Mouse (Mus musculus) neural tube, embryonic 15.5 days (tissue): ENCODE measurements around the gene Rpgrip1l. TPM values are rescaled to one million over a fixed set of nuclear protein-coding genes. Genes with fewer than 3 reads are reported as not detected.

Experiments used
- ATAC-seq: fragments of 200-750 bp; cut with Nextera tagmentation; 2 replicates; pipeline ENCODE4 v1.8.0; 2017; ENCODE audit warnings: mild to moderate bottlenecking, moderate TSS enrichment, moderate library complexity; ENCODE audit not compliant: low FRiP score
- H3K27ac ChIP-seq: fragments of 300-500 bp; sonication (generic); replicated peaks from 2 replicates; pipeline ENCODE4 v1.5.1; 2015; ENCODE audit warnings: mild to moderate bottlenecking, inconsistent platforms
- H3K27me3 ChIP-seq: fragments of 300-500 bp; sonication (generic); replicated peaks from 2 replicates; pipeline ENCODE4 v1.6.1; 2015; ENCODE audit warnings: inconsistent platforms
- H3K36me3 ChIP-seq: fragments of 300-500 bp; sonication (generic); 2 replicates; pipeline ENCODE4 v1.6.1; 2015; ENCODE audit warnings: inconsistent platforms
- H3K4me1 ChIP-seq: fragments of 300-500 bp; sonication (generic); 2 replicates; pipeline ENCODE4 v1.6.1; 2015; ENCODE audit warnings: inconsistent platforms
- H3K4me2 ChIP-seq: fragments of 300-500 bp; sonication (generic); 2 replicates; pipeline ENCODE4 v1.6.1; 2015; ENCODE audit warnings: inconsistent platforms, mild to moderate bottlenecking, moderate library complexity
- H3K4me3 ChIP-seq: fragments of 300-500 bp; sonication (generic); replicated peaks from 2 replicates; pipeline ENCODE4 v1.5.1; 2015; ENCODE audit warnings: mild to moderate bottlenecking, inconsistent platforms
- H3K9ac ChIP-seq: fragments of 300-500 bp; sonication (generic); replicated peaks from 2 replicates; pipeline ENCODE4 v1.6.1; 2015; ENCODE audit warnings: mild to moderate bottlenecking, inconsistent platforms
- H3K9me3 ChIP-seq: fragments of 300-500 bp; sonication (generic); replicated peaks from 2 replicates; pipeline ENCODE4 v1.6.1; 2016; ENCODE audit warnings: inconsistent platforms
- WGBS: fragments of 180-500 bp; shearing (Covaris S2); methylation state at CpG from one replicate; pipeline ENCODE4 v1.1.7; 2015; ENCODE audit warnings: mixed read lengths; 5-methylcytosine and 5-hydroxymethylcytosine counted together
- polyA plus RNA-seq: library from polyadenylated mRNA; unstranded; fragments of >200 nt; fragmentation: Nextera tagmentation; extraction: Ambion mirVana; gene quantifications from 2 replicates; pipeline ENCODE4 v1.2.1, GENCODE M21; 2015

Gene Rpgrip1l
- polyA plus RNA-seq, 1 experiment from 2014 or later: 10.5 TPM

DNA sequence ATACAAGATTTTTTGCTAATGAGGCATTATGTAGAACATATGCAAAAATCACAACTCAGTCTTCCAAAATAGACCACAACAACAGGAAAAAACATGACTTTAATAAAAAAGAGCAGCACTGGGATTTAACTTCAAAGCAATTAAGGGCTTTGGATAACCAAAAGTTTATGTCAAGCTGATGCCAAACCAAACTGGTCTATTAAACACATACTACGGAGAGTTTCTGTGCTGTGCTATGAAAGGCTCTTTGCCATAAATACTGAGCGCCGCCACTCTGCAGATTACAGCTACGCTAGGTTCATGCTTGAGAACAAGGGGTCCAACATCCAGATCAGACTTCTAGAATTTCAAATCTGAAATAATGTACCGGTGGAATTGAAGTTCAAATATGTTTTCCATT, 17.3 kb downstream of the Rpgrip1l start:
- H3K4me1 ChIP-seq: no peaks in the 10 kb centered on the region
- no peak overlapping the region for H3K27ac ChIP-seq
- no peak overlapping the region for H3K4me2 ChIP-seq
- H3K36me3 ChIP-seq: peaks cover 17% of the 10 kb centered on the region
- no peak overlapping the region for H3K4me3 ChIP-seq
- no peaks in the 10 kb centered on the region for H3K9me3 ChIP-seq
- H3K27me3 ChIP-seq: no peaks in the 10 kb centered on the region
- no peak for ATAC-seq
- WGBS: 85% methylated on average over 5 of the region's 5 CpGs
- H3K9ac ChIP-seq: no peak overlapping the region

DNA sequence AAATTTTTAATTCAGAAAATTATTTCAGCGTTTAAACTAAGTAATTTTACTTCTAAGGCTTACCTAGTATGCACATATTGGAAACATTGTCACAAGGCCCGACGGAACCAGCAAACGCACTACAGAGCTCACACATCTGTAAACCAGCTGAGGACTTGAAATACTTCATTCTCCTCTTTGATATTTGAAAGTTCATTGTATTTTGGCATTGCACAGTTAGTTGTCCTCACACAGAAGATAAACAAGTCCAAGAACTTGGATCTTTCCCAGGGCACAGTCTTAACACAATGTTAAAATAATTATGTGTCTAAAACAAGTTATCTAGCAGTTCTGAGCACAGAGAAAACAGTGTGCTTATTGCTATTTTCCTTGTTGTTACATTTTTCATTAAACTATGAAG, 22.5 kb downstream of the Rpgrip1l start:
- H3K36me3 ChIP-seq: no peaks in the 10 kb centered on the region
- no peak for ATAC-seq
- no peaks in the 10 kb centered on the region for H3K9me3 ChIP-seq
- H3K9ac ChIP-seq: no peak overlapping the region
- H3K4me2 ChIP-seq: no peak overlapping the region
- no peak overlapping the region for H3K4me3 ChIP-seq
- no peaks in the 10 kb centered on the region for H3K4me1 ChIP-seq
- H3K27ac ChIP-seq: no peak overlapping the region
- WGBS: 87% methylated on average over 4 of the region's 4 CpGs
- H3K27me3 ChIP-seq: no peaks in the 10 kb centered on the region

DNA sequence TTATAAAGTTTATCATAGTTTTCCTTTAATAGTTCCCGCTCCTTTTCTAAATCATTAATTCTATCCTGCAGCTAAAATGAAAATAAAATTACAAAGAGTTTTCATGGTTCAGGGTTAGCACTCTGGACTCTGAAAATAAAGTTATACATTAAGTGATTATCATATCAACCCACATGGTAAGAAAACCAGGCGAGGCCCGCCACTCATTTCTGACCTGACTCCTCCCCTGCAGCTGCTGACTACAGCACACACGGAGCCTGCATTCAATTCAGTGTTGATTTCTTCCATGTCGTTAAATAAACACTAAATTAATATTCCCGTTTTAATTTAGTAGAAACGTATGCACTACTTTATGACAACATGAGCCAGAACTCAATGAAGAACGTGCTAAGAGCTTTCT, 26.8 kb downstream of the Rpgrip1l start:
- H3K27me3 ChIP-seq: no peaks in the 10 kb centered on the region
- H3K4me2 ChIP-seq: no peak overlapping the region
- ATAC-seq: no peak
- no peaks in the 10 kb centered on the region for H3K4me1 ChIP-seq
- no peaks in the 10 kb centered on the region for H3K9me3 ChIP-seq
- no peaks in the 10 kb centered on the region for H3K36me3 ChIP-seq
- H3K9ac ChIP-seq: no peak overlapping the region
- H3K27ac ChIP-seq: no peak overlapping the region
- H3K4me3 ChIP-seq: no peak overlapping the region
- WGBS: 72% methylated on average over 8 of the region's 8 CpGs

DNA sequence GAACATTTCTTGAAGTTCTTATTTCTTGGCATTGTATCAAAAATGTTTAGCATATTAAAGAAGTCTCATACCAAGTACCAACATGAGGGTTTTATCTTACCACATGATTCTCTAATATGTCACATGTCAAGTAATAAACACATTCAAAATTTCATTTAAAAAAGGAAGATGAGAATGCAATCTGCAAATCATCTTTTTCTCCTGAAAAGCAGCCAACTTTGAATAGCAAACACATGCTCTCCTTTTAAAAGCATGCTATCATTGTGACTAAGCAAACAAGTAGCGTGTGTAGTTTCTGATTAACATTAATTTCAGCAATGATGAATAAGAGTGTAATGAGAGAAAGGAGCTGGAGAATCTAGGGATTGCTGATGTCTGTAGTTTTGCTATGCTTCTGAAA, 29.2 kb downstream of the Rpgrip1l start:
- Histone ChIP-seq H3K27ac (no peak overlapping the region), H3K36me3 (no peaks in the 10 kb centered on the region), H3K27me3 (no peaks in the 10 kb centered on the region), H3K4me1 (no peaks in the 10 kb centered on the region), H3K4me3 (no peak overlapping the region), H3K4me2 (no peak overlapping the region), H3K9ac (no peak overlapping the region), H3K9me3 (no peaks in the 10 kb centered on the region)
- 86% methylated on average over 1 of the region's 1 CpGs for WGBS
- no peak for ATAC-seq

DNA sequence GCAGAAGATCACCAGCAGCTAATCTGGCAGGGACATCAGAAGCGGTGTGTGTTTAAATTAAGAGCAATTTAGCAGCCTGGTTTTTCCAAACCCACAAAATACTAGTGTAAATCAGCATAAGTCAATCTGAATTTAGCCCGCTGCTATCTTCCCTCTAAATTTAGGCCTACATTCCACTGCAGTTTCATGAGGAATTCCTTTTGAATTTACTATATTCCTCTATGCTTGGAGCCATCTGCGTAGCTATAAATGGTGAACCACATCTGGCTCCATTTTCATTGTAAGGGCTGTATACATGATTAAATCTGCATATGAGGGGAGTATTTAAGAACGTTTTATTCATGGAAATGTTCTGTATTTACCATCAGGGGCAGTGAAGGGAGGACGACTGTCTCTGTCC, 30.4 kb downstream of the Rpgrip1l start:
- Histone ChIP-seq H3K9ac (no peak overlapping the region), H3K4me3 (no peak overlapping the region)
- WGBS: 55% methylated on average over 5 of the region's 5 CpGs

DNA sequence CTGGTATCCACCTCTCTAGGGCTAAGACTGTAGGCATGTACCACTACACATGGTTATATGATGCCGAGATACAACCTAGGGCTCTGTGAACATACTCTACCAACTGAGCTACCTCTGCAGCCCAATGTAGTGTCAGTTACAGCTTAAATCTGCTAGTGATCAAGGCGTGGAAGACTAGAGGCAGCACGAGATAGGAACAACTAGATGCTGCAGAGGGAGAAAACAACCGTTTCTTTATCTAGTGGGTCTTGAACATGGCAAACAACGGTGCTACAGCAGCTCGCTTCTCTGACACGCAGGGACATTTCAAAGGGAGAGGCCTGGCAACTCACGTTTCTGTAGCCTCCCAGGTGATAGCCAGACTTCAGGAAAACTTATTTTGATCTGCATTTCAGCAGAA, 31.5 kb downstream of the Rpgrip1l start:
- 90% methylated on average over 8 of the region's 8 CpGs for WGBS

More for the DNA sequence above, 30.4 kb downstream of the Rpgrip1l start:
- Histone ChIP-seq H3K4me2 (no peak overlapping the region), H3K9me3 (no peaks in the 10 kb centered on the region), H3K4me1 (no peaks in the 10 kb centered on the region), H3K27ac (no peak overlapping the region), H3K36me3 (no peaks in the 10 kb centered on the region), H3K27me3 (no peaks in the 10 kb centered on the region)
- ATAC-seq: no peak

DNA sequence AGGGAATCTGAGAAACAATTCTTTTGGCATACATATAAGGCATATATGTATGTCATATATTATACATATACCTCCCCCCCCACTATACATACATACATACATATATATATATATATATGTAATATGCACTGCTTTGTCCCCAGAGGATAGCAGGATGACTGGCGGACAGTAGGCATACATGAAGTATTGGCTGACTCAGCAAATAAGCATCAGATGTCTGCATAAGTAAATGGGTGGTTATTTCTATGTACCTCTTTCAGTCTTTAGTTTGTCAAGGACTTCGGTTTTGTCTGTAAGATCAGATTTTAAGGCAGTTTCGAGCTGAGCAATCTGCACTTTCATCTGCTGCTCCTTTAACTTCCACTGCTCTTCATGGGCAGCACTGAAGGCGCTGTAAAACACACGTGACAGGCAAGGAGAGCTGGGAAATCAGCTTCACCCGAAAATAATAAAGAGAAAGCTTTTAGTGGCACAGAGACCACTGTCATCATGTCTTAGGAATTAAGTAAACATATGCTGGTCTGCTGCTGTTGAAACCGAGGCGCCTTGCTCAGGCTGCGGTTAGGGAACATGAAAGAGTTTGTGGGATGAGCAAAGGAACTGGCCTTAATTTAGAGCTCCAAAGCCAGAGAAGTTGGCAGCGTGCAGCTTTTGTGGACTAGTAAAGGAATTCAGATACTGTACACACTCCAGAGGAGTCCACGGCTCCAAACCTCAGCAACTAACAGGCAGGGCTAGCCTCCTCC, 32.4 kb downstream of the Rpgrip1l start:
- H3K4me3 ChIP-seq: no peak overlapping the region
- ATAC-seq: no peak
- H3K9ac ChIP-seq: no peak overlapping the region
- H3K27me3 ChIP-seq: no peaks in the 10 kb centered on the region
- H3K36me3 ChIP-seq: no peaks in the 10 kb centered on the region
- no peaks in the 10 kb centered on the region for H3K9me3 ChIP-seq
- no peak overlapping the region for H3K27ac ChIP-seq
- H3K4me2 ChIP-seq: no peak overlapping the region
- H3K4me1 ChIP-seq: no peaks in the 10 kb centered on the region
- 83% methylated on average over 11 of the region's 11 CpGs for WGBS

More for the DNA sequence above, 31.5 kb downstream of the Rpgrip1l start:
- Histone ChIP-seq H3K27ac (no peak overlapping the region), H3K27me3 (no peaks in the 10 kb centered on the region), H3K4me1 (no peaks in the 10 kb centered on the region), H3K9ac (no peak overlapping the region), H3K36me3 (no peaks in the 10 kb centered on the region), H3K4me2 (no peak overlapping the region), H3K4me3 (no peak overlapping the region), H3K9me3 (no peaks in the 10 kb centered on the region)
- ATAC-seq: no peak

DNA sequence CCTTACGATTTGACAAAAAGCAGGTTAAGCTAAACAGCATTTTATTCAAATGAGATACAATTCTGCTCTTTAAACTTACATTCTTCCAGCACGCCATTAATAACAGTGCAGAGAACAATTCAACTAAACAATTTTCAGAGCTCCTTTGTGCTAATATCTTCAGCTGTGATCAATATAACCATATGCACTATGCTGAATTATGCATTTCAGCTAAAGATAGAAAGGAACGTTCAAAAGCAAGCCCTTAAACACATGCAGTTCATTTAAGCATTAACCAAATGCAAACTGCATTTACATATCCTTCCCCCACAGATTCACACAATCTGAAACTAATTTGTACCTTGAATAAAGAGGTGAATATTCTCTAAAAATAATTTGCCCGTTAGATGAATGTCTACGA, 35.0 kb downstream of the Rpgrip1l start:
- 86% methylated on average over 5 of the region's 5 CpGs for WGBS
- H3K4me2 ChIP-seq: no peak overlapping the region
- no peaks in the 10 kb centered on the region for H3K9me3 ChIP-seq
- H3K27ac ChIP-seq: no peak overlapping the region
- no peaks in the 10 kb centered on the region for H3K4me1 ChIP-seq
- H3K9ac ChIP-seq: no peak overlapping the region
- H3K36me3 ChIP-seq: peaks cover 6% of the 10 kb centered on the region; the same call in 1 of the 2 replicates
- H3K4me3 ChIP-seq: no peak overlapping the region
- ATAC-seq: no peak
- no peaks in the 10 kb centered on the region for H3K27me3 ChIP-seq

DNA sequence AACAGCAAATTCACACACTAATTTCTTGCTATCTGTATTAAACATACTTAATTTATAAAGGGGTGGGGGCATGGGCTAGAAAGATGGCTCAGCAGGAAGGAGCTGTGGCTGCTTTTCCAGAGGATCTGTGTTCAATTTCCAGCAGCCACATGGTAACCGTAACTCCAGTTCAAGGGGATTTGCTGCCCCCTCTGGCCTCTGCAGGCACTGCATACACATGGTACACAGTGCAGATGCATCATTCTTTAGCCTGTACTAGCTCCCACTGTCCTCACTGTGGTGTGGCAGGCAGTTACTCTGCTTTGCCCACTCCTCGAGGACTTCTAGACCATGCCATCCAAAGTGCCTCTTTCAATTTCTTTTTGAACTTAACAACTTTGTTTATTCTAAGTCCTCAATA, 36.7 kb downstream of the Rpgrip1l start:
- Histone ChIP-seq H3K4me2 (no peak overlapping the region), H3K4me3 (no peak overlapping the region), H3K9me3 (no peaks in the 10 kb centered on the region), H3K9ac (no peak overlapping the region), H3K4me1 (no peaks in the 10 kb centered on the region), H3K27ac (no peak overlapping the region), H3K27me3 (no peaks in the 10 kb centered on the region), H3K36me3 (peaks cover 12% of the 10 kb centered on the region)
- ATAC-seq: no peak
- WGBS: 98% methylated on average over 2 of the region's 2 CpGs

DNA sequence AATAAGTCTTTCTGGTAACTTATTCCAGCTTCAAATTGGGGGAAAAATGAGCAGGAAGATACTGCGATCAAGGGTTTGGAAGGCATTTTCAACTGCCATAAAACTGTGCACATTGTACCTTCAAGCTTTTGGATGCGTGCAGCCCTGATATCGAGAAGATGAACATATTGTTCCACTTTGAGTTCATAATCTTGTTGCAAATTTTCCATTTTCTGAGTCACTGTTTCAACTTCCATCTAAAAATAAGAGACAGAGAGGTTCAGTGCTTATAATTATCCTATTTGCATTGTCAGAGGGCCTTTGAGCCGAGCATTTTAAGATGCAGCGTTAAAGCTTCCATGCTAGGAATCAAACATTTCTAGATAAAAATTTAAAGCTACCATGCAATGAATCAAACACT, 39.6 kb downstream of the Rpgrip1l start:
- WGBS: 94% methylated on average over 5 of the region's 5 CpGs
- Histone ChIP-seq H3K4me2 (no peak overlapping the region), H3K36me3 (peaks cover 15% of the 10 kb centered on the region), H3K9me3 (no peaks in the 10 kb centered on the region), H3K9ac (no peak overlapping the region), H3K27me3 (no peaks in the 10 kb centered on the region), H3K27ac (no peak overlapping the region), H3K4me1 (no peaks in the 10 kb centered on the region), H3K4me3 (no peak overlapping the region)
- ATAC-seq: no peak

DNA sequence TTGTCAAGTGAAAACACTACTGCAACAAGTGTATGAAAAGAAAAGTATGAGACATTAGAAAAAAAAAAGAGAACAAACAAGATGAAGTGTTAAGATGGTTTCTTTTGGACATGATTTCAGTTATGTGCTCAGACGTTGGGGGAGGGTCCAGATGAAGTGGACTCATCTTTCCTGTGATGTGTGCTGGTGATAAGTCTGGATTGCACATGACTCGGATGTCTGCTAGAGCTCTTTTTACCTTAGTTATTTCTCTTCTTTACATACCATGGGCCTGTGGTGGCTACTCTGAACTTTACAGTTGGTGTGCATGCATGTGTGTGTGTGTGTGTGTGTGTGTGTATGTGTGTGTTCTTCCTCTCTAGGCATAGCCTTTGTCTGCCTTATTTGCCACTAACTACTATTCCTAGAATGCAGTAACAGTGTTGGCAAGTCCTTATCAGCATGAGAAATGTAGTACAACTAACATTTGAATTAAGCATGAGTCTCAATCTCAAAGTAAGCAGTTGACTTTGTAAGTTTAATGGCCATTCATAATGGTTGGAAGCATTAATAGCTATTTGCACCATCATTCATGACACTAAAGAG, 43.6 kb downstream of the Rpgrip1l start:
- no peak overlapping the region for H3K4me3 ChIP-seq
- no peaks in the 10 kb centered on the region for H3K27me3 ChIP-seq
- no peak overlapping the region for H3K9ac ChIP-seq
- H3K4me2 ChIP-seq: no peak overlapping the region
- WGBS: 89% methylated on average over 2 of the region's 2 CpGs
- peaks cover 20% of the 10 kb centered on the region for H3K36me3 ChIP-seq
- no peak for ATAC-seq
- no peaks in the 10 kb centered on the region for H3K4me1 ChIP-seq
- H3K9me3 ChIP-seq: no peaks in the 10 kb centered on the region
- no peak overlapping the region for H3K27ac ChIP-seq

DNA sequence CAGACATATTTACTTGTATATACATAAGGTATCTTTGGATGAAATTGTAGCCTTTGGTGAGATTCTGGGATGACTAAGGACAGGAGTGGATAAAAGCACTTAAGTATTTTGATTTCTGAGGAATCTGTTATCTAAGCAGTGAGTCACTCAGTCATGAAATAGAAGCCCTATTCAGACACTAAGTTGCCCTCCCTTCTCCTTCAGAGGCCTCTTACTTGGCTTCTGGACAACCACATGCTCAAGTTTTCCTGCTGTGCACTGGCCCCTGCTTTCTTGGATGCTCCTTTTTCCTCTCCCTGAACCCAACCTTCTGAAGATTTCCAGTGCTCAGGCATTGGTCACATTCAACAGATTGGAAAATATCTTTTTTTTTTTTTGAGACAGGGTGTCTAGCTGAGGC, 48.5 kb downstream of the Rpgrip1l start:
- no peak for ATAC-seq
- no peak overlapping the region for H3K4me3 ChIP-seq
- no peak overlapping the region for H3K27ac ChIP-seq
- no peaks in the 10 kb centered on the region for H3K9me3 ChIP-seq
- no peaks in the 10 kb centered on the region for H3K4me1 ChIP-seq
- no peak overlapping the region for H3K9ac ChIP-seq
- no peak overlapping the region for H3K4me2 ChIP-seq
- peaks cover 12% of the 10 kb centered on the region for H3K36me3 ChIP-seq
- H3K27me3 ChIP-seq: no peaks in the 10 kb centered on the region
